Mouse (Mus musculus): Measurements from ENCODE around the gene 1700001J03Rik. TPM values are rescaled to one million over a fixed set of nuclear protein-coding genes. Genes with fewer than 3 reads are reported as not detected.
"Not testable (repeated sequence)": the region's sequence is repeated elsewhere in the genome, so short reads cannot be mapped to it uniquely, and the experiment has no call there.

Gene 1700001J03Rik
- polyA plus RNA-seq, 1 experiment from 2014 or later = not detected

- not testable (repeated sequence) for ATAC-seq (replicated peaks); H3K9ac ChIP-seq (replicated peaks); H3K27ac ChIP-seq (replicated peaks); H3K4me1 ChIP-seq; H3K9me3 ChIP-seq; H3K4me2 ChIP-seq (replicated peaks); H3K27me3 ChIP-seq; H3K4me3 ChIP-seq; H3K36me3 ChIP-seq
- WGBS = 78% methylated on average over 2 of the region's 2 CpGs
Observed at GRCm38 (mm10) chr5:146170621-146171020, 14.5 kb downstream of the 1700001J03Rik start, which contains the start of gene Gm6309. Gene Gm6309, minus strand, starts transcription at chr5:146170721.

GRCm38 (mm10) chr5:146160439-146160838 is 24.7 kb downstream of the 1700001J03Rik start, which contains the start of gene Gm5565:
Gene Gm5565, minus strand, starts transcription at chr5:146160539.
- not testable (repeated sequence) for H3K4me1 ChIP-seq; H3K9ac ChIP-seq (replicated peaks); H3K27me3 ChIP-seq; H3K27ac ChIP-seq (replicated peaks); H3K4me3 ChIP-seq; H3K9me3 ChIP-seq; H3K4me2 ChIP-seq (replicated peaks); ATAC-seq (replicated peaks); H3K36me3 ChIP-seq
- 94% methylated on average over 3 of the region's 3 CpGs for WGBS

- ATAC-seq (replicated peaks); H3K4me2 ChIP-seq (replicated peaks); H3K9ac ChIP-seq (replicated peaks); H3K27ac ChIP-seq (replicated peaks); H3K4me3 ChIP-seq; H3K27me3 ChIP-seq; H3K36me3 ChIP-seq; H3K9me3 ChIP-seq; H3K4me1 ChIP-seq: not testable (repeated sequence)
- WGBS = 91% methylated on average over 4 of the region's 4 CpGs
Observed at GRCm38 (mm10) chr5:146158326-146158725, 26.8 kb downstream of the 1700001J03Rik start.

- Histone ChIP-seq H3K27me3 (no peaks in the 10 kb centered on the region), H3K4me3 (no peak overlapping the region), H3K9me3 (peaks cover 3% of the 10 kb centered on the region; the same call in 1 of the 2 replicates), H3K36me3 (no peaks in the 10 kb centered on the region), H3K4me2 (replicated peaks) (no peak overlapping the region), H3K4me1 (no peaks in the 10 kb centered on the region), H3K27ac (replicated peaks) (no peak overlapping the region), H3K9ac (replicated peaks) (no peak overlapping the region)
- 74% methylated on average over 3 of the region's 3 CpGs for WGBS
- ATAC-seq (replicated peaks) = no peak
Observed at GRCm38 (mm10) chr5:146150454-146150853, 34.6 kb downstream of the 1700001J03Rik start.

- H3K27me3 ChIP-seq = no peaks in the 10 kb centered on the region
- H3K4me1 ChIP-seq = no peaks in the 10 kb centered on the region
- H3K4me3 ChIP-seq = no peak overlapping the region
- H3K9me3 ChIP-seq = peaks cover 3% of the 10 kb centered on the region; the same call in 1 of the 2 replicates
- H3K36me3 ChIP-seq = no peaks in the 10 kb centered on the region
- H3K9ac ChIP-seq (replicated peaks) = no peak overlapping the region
- H3K4me2 ChIP-seq (replicated peaks) = no peak overlapping the region
- no peak overlapping the region for H3K27ac ChIP-seq (replicated peaks)
- WGBS = 38% methylated on average over 2 of the region's 2 CpGs
- no peak for ATAC-seq (replicated peaks)
Observed at GRCm38 (mm10) chr5:146147903-146148302, 37.2 kb downstream of the 1700001J03Rik start.

Other genes with a start within 250 kb of the 1700001J03Rik start
- gene Cyp3a25, start 175.7 kb downstream of the 1700001J03Rik start, polyA plus RNA-seq (2015; fragmentation: Nextera tagmentation; extraction: Ambion mirVana) = not detected in 2 replicates
- not detected in 2 replicates for gene Cyp3a59, start 106.0 kb downstream of the 1700001J03Rik start, polyA plus RNA-seq (2015; fragmentation: Nextera tagmentation; extraction: Ambion mirVana)
- gene Gm5565, start 24.8 kb downstream of the 1700001J03Rik start, polyA plus RNA-seq (2015; fragmentation: Nextera tagmentation; extraction: Ambion mirVana) = not detected in 2 replicates
- not detected in 2 replicates for gene Gm6309, start 14.6 kb downstream of the 1700001J03Rik start, polyA plus RNA-seq (2015; fragmentation: Nextera tagmentation; extraction: Ambion mirVana)
- gene Rnf6, start 36.3 kb upstream of the 1700001J03Rik start, polyA plus RNA-seq (2015; fragmentation: Nextera tagmentation; extraction: Ambion mirVana) = 28.3 TPM in 2 replicates
- 18.5 and 18.6 TPM in 2 replicates for gene Cdk8, start 45.9 kb upstream of the 1700001J03Rik start, polyA plus RNA-seq (2015; fragmentation: Nextera tagmentation; extraction: Ambion mirVana)
- gene Wasf3, start 199.7 kb upstream of the 1700001J03Rik start, polyA plus RNA-seq (2015; fragmentation: Nextera tagmentation; extraction: Ambion mirVana) = 9.3 and 9.7 TPM in 2 replicates